Mouse (Mus musculus): Measurements from ENCODE around the gene Dtx2. TPM values are rescaled to one million over a fixed set of nuclear protein-coding genes. Genes with fewer than 3 reads are reported as not detected.
"Not testable (repeated sequence)": the region's sequence is repeated elsewhere in the genome, so short reads cannot be mapped to it uniquely, and the experiment has no call there.

Dtx2 gene
- polyA plus RNA-seq, 1 experiment from 2014 or later, result 10.1 TPM

- Histone ChIP-seq H3K79me2 (ENCODE audit: inconsistent target) (no peaks in the 10 kb centered on the region), H3K4me3 (ENCODE audit: inconsistent target) (no peak overlapping the region), H3K36me3 (ENCODE audit: inconsistent target) (peaks cover 24% of the 10 kb centered on the region; the same call in 1 of the 2 replicates), H3K27ac (no peak overlapping the region)
- WGBS (ENCODE audit: missing documents), result 91% methylated on average over 3 of the region's 3 CpGs
Measured at GRCm38 (mm10) chr5:136025712-136026111, 31.1 kb downstream of the Dtx2 start.

- over 99% methylated on average over 9 of the region's 9 CpGs for WGBS (ENCODE audit: missing documents)
- Histone ChIP-seq H3K79me2 (ENCODE audit: inconsistent target) (no peaks in the 10 kb centered on the region), H3K4me3 (ENCODE audit: inconsistent target) (no peak overlapping the region), H3K36me3 (ENCODE audit: inconsistent target) (peaks cover 32% of the 10 kb centered on the region; the same call in 1 of the 2 replicates), H3K27ac (no peak overlapping the region)
Measured at GRCm38 (mm10) chr5:136026859-136027258, 32.3 kb downstream of the Dtx2 start.

GRCm38 (mm10) chr5:136027612-136028311 lies 33.2 kb downstream of the Dtx2 start:
- H3K79me2 ChIP-seq (ENCODE audit: inconsistent target), result no peaks in the 10 kb centered on the region
- 92% methylated on average over 11 of the region's 11 CpGs for WGBS (ENCODE audit: missing documents)
- H3K27ac ChIP-seq, result no peak overlapping the region
- no peak overlapping the region for H3K4me3 ChIP-seq (ENCODE audit: inconsistent target)
- peaks cover 32% of the 10 kb centered on the region; the same call in 1 of the 2 replicates for H3K36me3 ChIP-seq (ENCODE audit: inconsistent target)

- Histone ChIP-seq H3K36me3 (ENCODE audit: inconsistent target) (peaks cover 16% of the 10 kb centered on the region; the same call in 1 of the 2 replicates), H3K79me2 (ENCODE audit: inconsistent target) (no peaks in the 10 kb centered on the region), H3K4me3 (ENCODE audit: inconsistent target) (no peak overlapping the region), H3K27ac (peak overlapping the region; percentile 14)
- 13% methylated on average over 4 of the region's 4 CpGs for WGBS (ENCODE audit: missing documents)
Measured at GRCm38 (mm10) chr5:136034868-136035267, 40.3 kb downstream of the Dtx2 start.

DNA sequence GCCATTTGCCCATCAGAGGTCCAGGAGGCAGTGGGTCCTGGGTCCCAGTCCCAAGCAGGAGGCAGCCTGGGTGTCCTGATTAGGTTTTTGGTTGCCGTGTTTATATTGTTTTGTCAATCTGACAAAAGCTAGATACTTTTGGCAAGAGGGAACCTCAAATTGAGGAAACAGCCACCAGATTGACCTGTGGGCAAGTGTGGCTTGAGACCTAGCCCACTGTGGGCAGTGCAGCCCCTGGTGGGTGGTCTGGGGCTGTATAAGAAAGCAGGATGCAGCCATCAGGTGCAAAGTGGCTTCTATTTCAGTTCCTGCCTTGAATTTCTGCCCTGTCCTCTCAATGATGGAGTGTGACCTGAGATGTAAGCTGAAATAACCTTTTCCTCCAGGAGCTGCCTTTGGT lies 40.7 kb downstream of the Dtx2 start:
- H3K4me3 ChIP-seq (ENCODE audit: inconsistent target), result no peak overlapping the region
- H3K36me3 ChIP-seq (ENCODE audit: inconsistent target), result peaks cover 12% of the 10 kb centered on the region; the same call in 1 of the 2 replicates
- peak overlapping the region; percentile 14 for H3K27ac ChIP-seq
- H3K79me2 ChIP-seq (ENCODE audit: inconsistent target), result no peaks in the 10 kb centered on the region
- WGBS (ENCODE audit: missing documents), result no CpG with 5 or more reads among the region's 1 CpGs

DNA sequence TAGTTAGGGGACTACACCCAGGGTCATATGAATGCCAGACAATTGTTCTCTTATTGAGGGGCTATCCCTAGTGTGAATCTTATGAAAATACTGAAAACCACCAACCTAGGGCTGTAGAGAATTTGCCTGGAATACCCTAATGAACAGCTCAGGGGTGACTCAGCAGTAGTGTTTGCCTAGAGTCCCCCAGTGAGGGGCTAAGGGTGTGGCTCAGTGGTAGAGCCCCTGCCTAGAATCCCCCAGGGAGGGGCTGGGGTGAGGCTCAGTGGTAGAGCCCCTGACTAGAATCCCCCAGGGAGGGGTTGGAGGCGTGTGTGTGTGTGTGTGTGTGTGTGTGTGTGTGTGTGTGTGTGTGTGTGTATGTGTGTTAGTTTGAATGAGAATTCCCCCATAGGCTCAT lies 42.1 kb downstream of the Dtx2 start:
- 83% methylated on average over 1 of the region's 1 CpGs for WGBS (ENCODE audit: missing documents)
- Histone ChIP-seq H3K79me2 (ENCODE audit: inconsistent target) (no peaks in the 10 kb centered on the region), H3K4me3 (ENCODE audit: inconsistent target) (no peak overlapping the region), H3K27ac (no peak overlapping the region), H3K36me3 (ENCODE audit: inconsistent target) (no peaks in the 10 kb centered on the region; the same call in 1 of the 2 replicates)

- H3K36me3 ChIP-seq (ENCODE audit: inconsistent target), result no peaks in the 10 kb centered on the region
- H3K27ac ChIP-seq, result no peak within 1 kb of the TSS
- H3K4me3 ChIP-seq (ENCODE audit: inconsistent target), result no peak within 1 kb of the TSS
- H3K79me2 ChIP-seq (ENCODE audit: inconsistent target), result no peaks in the 10 kb centered on the region
- WGBS (ENCODE audit: missing documents), result 91% methylated on average over 17 of the region's 17 CpGs
Measured at GRCm38 (mm10) chr5:136038258-136039214, 43.9 kb downstream of the Dtx2 start, which contains the start of gene Upk3b. Upk3b (plus strand) TSS chr5:136038496.

- no peaks in the 10 kb centered on the region for H3K79me2 ChIP-seq (ENCODE audit: inconsistent target)
- no peak overlapping the region for H3K4me3 ChIP-seq (ENCODE audit: inconsistent target)
- H3K27ac ChIP-seq, result no peak overlapping the region
- H3K36me3 ChIP-seq (ENCODE audit: inconsistent target), result no peaks in the 10 kb centered on the region
- 24% methylated on average over 5 of the region's 5 CpGs for WGBS (ENCODE audit: missing documents)
Measured at GRCm38 (mm10) chr5:136040210-136040609, 45.6 kb downstream of the Dtx2 start.

- Histone ChIP-seq H3K36me3 (ENCODE audit: inconsistent target) (no peaks in the 10 kb centered on the region), H3K27ac (no peak overlapping the region), H3K4me3 (ENCODE audit: inconsistent target) (no peak overlapping the region), H3K79me2 (ENCODE audit: inconsistent target) (no peaks in the 10 kb centered on the region)
- WGBS (ENCODE audit: missing documents), result 100% methylated on average over 2 of the region's 2 CpGs
Measured at GRCm38 (mm10) chr5:136041260-136041659, 46.7 kb downstream of the Dtx2 start.

GRCm38 (mm10) chr5:136041666-136042065 lies 47.1 kb downstream of the Dtx2 start:
- no peaks in the 10 kb centered on the region for H3K36me3 ChIP-seq (ENCODE audit: inconsistent target)
- no peak overlapping the region for H3K27ac ChIP-seq
- WGBS (ENCODE audit: missing documents), result 92% methylated on average over 8 of the region's 8 CpGs
- H3K79me2 ChIP-seq (ENCODE audit: inconsistent target), result no peaks in the 10 kb centered on the region
- H3K4me3 ChIP-seq (ENCODE audit: inconsistent target), result no peak overlapping the region

- no peak overlapping the region for H3K27ac ChIP-seq
- H3K79me2 ChIP-seq (ENCODE audit: inconsistent target), result no peaks in the 10 kb centered on the region
- H3K36me3 ChIP-seq (ENCODE audit: inconsistent target), result no peaks in the 10 kb centered on the region
- WGBS (ENCODE audit: missing documents), result 70% methylated on average over 13 of the region's 13 CpGs
- H3K4me3 ChIP-seq (ENCODE audit: inconsistent target), result no peak overlapping the region
Measured at GRCm38 (mm10) chr5:136044865-136045264, 50.3 kb downstream of the Dtx2 start.

DNA sequence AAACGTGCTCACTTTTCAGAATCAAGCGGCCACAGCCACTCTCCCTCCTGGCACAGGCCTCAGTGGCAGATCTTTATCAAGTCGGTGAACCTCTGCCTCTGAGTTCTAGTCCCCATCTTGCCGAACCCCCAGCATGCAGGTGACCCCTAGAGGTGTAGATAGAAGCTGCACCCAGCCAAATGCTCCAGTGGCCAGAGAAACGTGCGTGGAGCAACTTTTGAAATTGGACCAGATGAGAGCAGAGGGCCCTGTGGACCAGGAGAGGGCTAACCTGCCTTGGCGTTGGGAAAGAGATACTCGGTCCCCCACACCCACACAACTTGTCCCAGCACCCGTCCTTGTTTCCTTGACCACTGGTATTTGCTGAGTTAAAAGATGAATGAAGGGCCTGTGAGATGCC lies 50.8 kb downstream of the Dtx2 start:
- Histone ChIP-seq H3K36me3 (ENCODE audit: inconsistent target) (no peaks in the 10 kb centered on the region), H3K79me2 (ENCODE audit: inconsistent target) (no peaks in the 10 kb centered on the region), H3K4me3 (ENCODE audit: inconsistent target) (no peak overlapping the region), H3K27ac (no peak overlapping the region)
- WGBS (ENCODE audit: missing documents), result 48% methylated on average over 9 of the region's 9 CpGs

- Histone ChIP-seq H3K4me3 (ENCODE audit: inconsistent target) (no peak overlapping the region), H3K27ac (no peak overlapping the region), H3K36me3 (ENCODE audit: inconsistent target) (no peaks in the 10 kb centered on the region), H3K79me2 (ENCODE audit: inconsistent target) (no peaks in the 10 kb centered on the region)
- WGBS (ENCODE audit: missing documents), result 4% methylated on average over 9 of the region's 10 CpGs
Measured at GRCm38 (mm10) chr5:136045987-136046386, 51.4 kb downstream of the Dtx2 start.

- H3K79me2 ChIP-seq (ENCODE audit: inconsistent target); H3K27ac ChIP-seq; H3K36me3 ChIP-seq (ENCODE audit: inconsistent target); H3K4me3 ChIP-seq (ENCODE audit: inconsistent target): not testable (repeated sequence)
Measured at GRCm38 (mm10) chr5:136048541-136048940, 53.9 kb downstream of the Dtx2 start.

DNA sequence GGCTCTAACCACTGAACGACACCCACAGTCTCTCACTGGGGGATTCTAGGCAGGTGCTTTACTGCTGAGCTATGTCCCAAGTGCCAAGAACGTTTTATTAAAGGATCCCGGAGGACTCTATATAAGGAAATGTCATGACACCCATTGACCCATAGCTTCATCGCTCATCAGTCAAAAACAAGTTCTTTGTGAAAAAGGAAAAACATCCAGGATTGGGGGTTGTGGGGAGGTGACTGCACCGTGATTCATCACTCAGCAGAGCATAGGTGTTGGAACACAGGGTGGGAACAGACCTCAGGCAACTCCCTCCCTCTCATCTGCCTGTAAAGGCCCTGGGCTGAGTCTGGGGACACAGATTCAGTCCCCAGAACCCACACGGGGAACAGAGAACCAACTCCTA lies 55.3 kb downstream of the Dtx2 start:
- no peak overlapping the region for H3K4me3 ChIP-seq (ENCODE audit: inconsistent target)
- WGBS (ENCODE audit: missing documents), result 92% methylated on average over 6 of the region's 6 CpGs
- H3K79me2 ChIP-seq (ENCODE audit: inconsistent target), result no peaks in the 10 kb centered on the region
- H3K27ac ChIP-seq, result no peak overlapping the region
- H3K36me3 ChIP-seq (ENCODE audit: inconsistent target), result no peaks in the 10 kb centered on the region
